Mouse (Mus musculus) forebrain, embryonic 11.5 days (tissue): ENCODE data around the gene Ttc21a. TPM values are rescaled to one million over a fixed set of nuclear protein-coding genes. Genes with fewer than 3 reads are reported as not detected.
A peak's percentile ranks its signal among the peaks of the same experiment; 100 is the strongest.

Source experiments
- ATAC-seq: fragments of 200-750 bp; cut with Nextera tagmentation; replicated peaks from 2 replicates; pipeline ENCODE4 v1.8.0; 2017; ENCODE audit warnings: moderate TSS enrichment; ENCODE audit not compliant: low FRiP score
- DNase-seq: peaks from one replicate; pipeline ENCODE4 v3.0.0-alpha.2; 2017; ENCODE audit warnings: low spot score
- H3K27ac ChIP-seq: fragments of 300-500 bp; sonication (generic); 2 replicates; pipeline ENCODE4 v1.5.1; 2014; ENCODE audit warnings: low read depth, low read length
- H3K27me3 ChIP-seq: fragments of 300-500 bp; sonication (generic); 2 replicates; pipeline ENCODE4 v1.6.1; 2014; ENCODE audit warnings: mild to moderate bottlenecking, low read length, mixed read lengths; ENCODE audit not compliant: control insufficient read depth, insufficient read depth
- H3K36me3 ChIP-seq: fragments of 300-500 bp; sonication (generic); 2 replicates; pipeline ENCODE4 v1.6.1; 2014; ENCODE audit warnings: mild to moderate bottlenecking, low read length, moderate library complexity, mixed read lengths; ENCODE audit not compliant: control insufficient read depth, insufficient read depth
- H3K4me1 ChIP-seq: fragments of 300-500 bp; sonication (generic); replicated peaks from 2 replicates; pipeline ENCODE4 v1.6.1; 2014; ENCODE audit warnings: low read length, mixed read lengths; ENCODE audit not compliant: control insufficient read depth, insufficient read depth
- H3K4me2 ChIP-seq: fragments of 300-500 bp; sonication (generic); 2 replicates; pipeline ENCODE4 v1.6.1; 2014; ENCODE audit warnings: low read depth, mild to moderate bottlenecking, low read length, moderate library complexity, mixed read lengths; ENCODE audit not compliant: severe bottlenecking
- H3K4me3 ChIP-seq: fragments of 300-500 bp; sonication (generic); 2 replicates; pipeline ENCODE4 v1.5.1; 2014; ENCODE audit warnings: low read depth, low read length
- H3K9ac ChIP-seq: fragments of 300-500 bp; sonication (generic); 2 replicates; pipeline ENCODE4 v1.6.1; 2014; ENCODE audit warnings: low read length
- H3K9me3 ChIP-seq: fragments of 300-500 bp; sonication (generic); 2 replicates; pipeline ENCODE4 v1.6.1; 2016; ENCODE audit warnings: low read length, mixed read lengths; ENCODE audit not compliant: control insufficient read depth
- whole genome bisulfite sequencing: fragments of 180-500 bp; shearing (Covaris S2); extraction: QIAGEN DNeasy Blood & Tissue Kit; methylation state at CpG from one replicate; pipeline ENCODE4 v1.1.7; 2014; 5-methylcytosine and 5-hydroxymethylcytosine counted together
- polyA plus RNA-seq: library from polyadenylated mRNA; unstranded; fragments of >200 nt; fragmentation: Nextera tagmentation; extraction: Ambion mirVana; gene quantifications from 2 replicates; pipeline ENCODE4 v1.2.1, GENCODE M21; 2014

The Ttc21a gene
- 0.11 and 0.33 TPM in 2 replicates for polyA plus RNA-seq

- ATAC-seq, result peak; percentile 96
- Histone ChIP-seq H3K4me1 (no peaks in the 10 kb centered on the region), H3K4me3 (peak within 1 kb of the TSS; percentile 66)
Observed at GRCm38 (mm10) chr9:119937005-119937773, at the start of gene Ttc21a, which contains the start of gene Gorasp1. Gene Ttc21a, plus strand, starts transcription at chr9:119937606. Gene Gorasp1, minus strand, starts transcription at chr9:119937565.

GRCm38 (mm10) chr9:119888843-119889246 lies 48.6 kb upstream of the Ttc21a start:
- ATAC-seq, result peak; percentile 92
- WGBS, result 19% methylated on average over 2 of the region's 2 CpGs
- H3K4me3 ChIP-seq, result no peak overlapping the region
- no peak overlapping the region for H3K4me2 ChIP-seq
- H3K9me3 ChIP-seq, result no peaks in the 10 kb centered on the region
- H3K36me3 ChIP-seq, result no peaks in the 10 kb centered on the region
- no peaks in the 10 kb centered on the region for H3K27me3 ChIP-seq
- peaks cover 15% of the 10 kb centered on the region for H3K4me1 ChIP-seq
- H3K27ac ChIP-seq, result peak overlapping the region; percentile 94
- H3K9ac ChIP-seq, result no peak overlapping the region; the same call in 1 of the 2 replicates
- peak; percentile 91 for DNase-seq

More at GRCm38 (mm10) chr9:119937005-119937773, at the start of gene Ttc21a, which contains the start of gene Gorasp1:
- Histone ChIP-seq H3K4me2 (peak within 1 kb of the TSS; percentile 83), H3K9me3 (no peaks in the 10 kb centered on the region), H3K9ac (peak within 1 kb of the TSS; percentile 89), H3K27ac (peak within 1 kb of the TSS; percentile 55; the same call in 1 of the 2 replicates), H3K27me3 (no peaks in the 10 kb centered on the region), H3K36me3 (no peaks in the 10 kb centered on the region)
- 1% methylated on average over 40 of the region's 40 CpGs for WGBS
- peak; percentile 96 for DNase-seq

GRCm38 (mm10) chr9:119889446-119889845 lies 48.0 kb upstream of the Ttc21a start:
- H3K4me2 ChIP-seq, result peak overlapping the region; percentile 24; the same call in 1 of the 2 replicates
- H3K9ac ChIP-seq, result peak overlapping the region; percentile 37; the same call in 1 of the 2 replicates
- H3K27me3 ChIP-seq, result no peaks in the 10 kb centered on the region
- WGBS, result 52% methylated on average over 9 of the region's 9 CpGs
- peaks cover 15% of the 10 kb centered on the region for H3K4me1 ChIP-seq
- peak overlapping the region; percentile 94 for H3K27ac ChIP-seq
- H3K36me3 ChIP-seq, result no peaks in the 10 kb centered on the region
- ATAC-seq (peak; percentile 22), DNase-seq (peak; percentile 59)
- no peaks in the 10 kb centered on the region for H3K9me3 ChIP-seq
- no peak overlapping the region for H3K4me3 ChIP-seq

- no peak overlapping the region for H3K4me2 ChIP-seq
Observed at GRCm38 (mm10) chr9:119890692-119891091, 46.7 kb upstream of the Ttc21a start.

GRCm38 (mm10) chr9:119893881-119894280 lies 43.5 kb upstream of the Ttc21a start:
- H3K4me1 ChIP-seq, result peaks cover 15% of the 10 kb centered on the region
- H3K27ac ChIP-seq, result no peak overlapping the region
- WGBS, result 81% methylated on average over 5 of the region's 5 CpGs
- DNase-seq, result no peak
- no peaks in the 10 kb centered on the region for H3K27me3 ChIP-seq
- H3K36me3 ChIP-seq, result no peaks in the 10 kb centered on the region
- no peak overlapping the region for H3K4me3 ChIP-seq
- H3K4me2 ChIP-seq, result peak overlapping the region; percentile 62; the same call in 1 of the 2 replicates
- no peaks in the 10 kb centered on the region for H3K9me3 ChIP-seq
- no peak for ATAC-seq
- peak overlapping the region; percentile 82 for H3K9ac ChIP-seq

More at GRCm38 (mm10) chr9:119890692-119891091, 46.7 kb upstream of the Ttc21a start:
- Histone ChIP-seq H3K27me3 (no peaks in the 10 kb centered on the region), H3K27ac (no peak overlapping the region), H3K4me3 (no peak overlapping the region), H3K36me3 (no peaks in the 10 kb centered on the region), H3K9ac (no peak overlapping the region), H3K4me1 (peaks cover 19% of the 10 kb centered on the region), H3K9me3 (no peaks in the 10 kb centered on the region)
- DNase-seq (peak; percentile 63), ATAC-seq (no peak)
- 38% methylated on average over 2 of the region's 2 CpGs for WGBS

GRCm38 (mm10) chr9:119894339-119895009 lies 42.9 kb upstream of the Ttc21a start, which contains the start of gene Wdr48:
Gene Wdr48, plus strand, starts transcription at chr9:119894878.
- WGBS, result 3% methylated on average over 34 of the region's 34 CpGs
- H3K4me3 ChIP-seq, result peak within 1 kb of the TSS; percentile 95
- peaks cover 11% of the 10 kb centered on the region for H3K4me1 ChIP-seq
- no peaks in the 10 kb centered on the region for H3K36me3 ChIP-seq
- no peaks in the 10 kb centered on the region for H3K9me3 ChIP-seq
- DNase-seq (peak; percentile 98), ATAC-seq (peak; percentile 98)
- no peaks in the 10 kb centered on the region for H3K27me3 ChIP-seq
- H3K4me2 ChIP-seq, result peak within 1 kb of the TSS; percentile 82
- peak within 1 kb of the TSS; percentile 75 for H3K27ac ChIP-seq
- H3K9ac ChIP-seq, result peak within 1 kb of the TSS; percentile 82

- Histone ChIP-seq H3K4me3 (peak overlapping the region; percentile 95), H3K27ac (peak overlapping the region; percentile 75; the same call in 1 of the 2 replicates), H3K4me1 (peaks cover 6% of the 10 kb centered on the region), H3K9ac (peak overlapping the region; percentile 82), H3K27me3 (no peaks in the 10 kb centered on the region), H3K9me3 (no peaks in the 10 kb centered on the region), H3K4me2 (peak overlapping the region; percentile 82), H3K36me3 (no peaks in the 10 kb centered on the region)
- 2% methylated on average over 28 of the region's 71 CpGs for WGBS
- DNase-seq, result no peak
- ATAC-seq, result peak; percentile 66
Observed at GRCm38 (mm10) chr9:119895040-119895721, 42.2 kb upstream of the Ttc21a start.

- 89% methylated on average over 2 of the region's 2 CpGs for WGBS
- Histone ChIP-seq H3K36me3 (no peaks in the 10 kb centered on the region), H3K27me3 (no peaks in the 10 kb centered on the region), H3K4me3 (no peak overlapping the region), H3K27ac (no peak overlapping the region), H3K9ac (no peak overlapping the region), H3K9me3 (no peaks in the 10 kb centered on the region), H3K4me2 (no peak overlapping the region), H3K4me1 (peaks cover 6% of the 10 kb centered on the region)
- DNase-seq (no peak), ATAC-seq (no peak)
Observed at GRCm38 (mm10) chr9:119899446-119899845, 38.0 kb upstream of the Ttc21a start.
